Mouse (Mus musculus) heart, embryonic 16.5 days (tissue): ENCODE results near the gene Atp12a. TPM values are rescaled to one million over a fixed set of nuclear protein-coding genes. Genes with fewer than 3 reads are reported as not detected.

ENCODE experiments used
- ATAC-seq: fragments of 200-750 bp; cut with Nextera tagmentation; replicated peaks from 2 replicates; pipeline ENCODE4 v1.8.0; 2017; ENCODE audit warnings: moderate number of reproducible peaks; ENCODE audit not compliant: insufficient read depth, low FRiP score; ENCODE audit errors: extremely low read depth
- H3K27ac ChIP-seq: fragments of 300-500 bp; sonication (generic); 2 replicates; pipeline ENCODE4 v1.5.1; 2014; ENCODE audit warnings: mild to moderate bottlenecking, low read length, control low read depth, moderate library complexity
- H3K27me3 ChIP-seq: fragments of 300-500 bp; sonication (generic); 2 replicates; pipeline ENCODE4 v1.6.1; 2014; ENCODE audit warnings: low read length, mixed read lengths; ENCODE audit not compliant: control insufficient read depth, insufficient read depth
- H3K36me3 ChIP-seq: fragments of 300-500 bp; sonication (generic); 2 replicates; pipeline ENCODE4 v1.6.1; 2014; ENCODE audit not compliant: control insufficient read depth, insufficient read depth
- H3K4me1 ChIP-seq: fragments of 300-500 bp; sonication (generic); 2 replicates; pipeline ENCODE4 v1.6.1; 2014; ENCODE audit warnings: low read length, mixed read lengths; ENCODE audit not compliant: control insufficient read depth, insufficient read depth
- H3K4me2 ChIP-seq: fragments of 300-500 bp; sonication (generic); 2 replicates; pipeline ENCODE4 v1.6.1; 2014; ENCODE audit warnings: low read depth, mild to moderate bottlenecking, control low read depth, low read length
- H3K4me3 ChIP-seq: fragments of 300-500 bp; sonication (generic); 2 replicates; pipeline ENCODE4 v1.5.1; 2014; ENCODE audit warnings: mild to moderate bottlenecking, control low read depth, low read length
- H3K9ac ChIP-seq: fragments of 300-500 bp; sonication (generic); 2 replicates; pipeline ENCODE4 v1.6.1; 2014; ENCODE audit warnings: low read length, control low read depth
- H3K9me3 ChIP-seq: fragments of 300-500 bp; sonication (generic); replicated peaks from 2 replicates; pipeline ENCODE4 v1.6.1; 2016; ENCODE audit warnings: low read length; ENCODE audit not compliant: control insufficient read depth
- WGBS: fragments of 180-500 bp; shearing (Covaris S2); extraction: QIAGEN DNeasy Blood & Tissue Kit; methylation state at CpG from one replicate; pipeline ENCODE4 v1.1.7; 2014; 5-methylcytosine and 5-hydroxymethylcytosine counted together
- polyA plus RNA-seq: library from polyadenylated mRNA; unstranded; fragments of >200 nt; fragmentation: Nextera tagmentation; extraction: Ambion mirVana; gene quantifications from 2 replicates; pipeline ENCODE4 v1.2.1, GENCODE M21; 2015

Atp12a gene
- 0.11 and 0.19 TPM in 2 replicates for polyA plus RNA-seq

GRCm38 (mm10) chr14:56364711-56365237 lies at the start of gene Atp12a:
TSS of gene Atp12a (plus strand) at chr14:56365068.
- peak within 1 kb of the TSS; percentile 62 for H3K4me2 ChIP-seq
- H3K36me3 ChIP-seq, result no peaks in the 10 kb centered on the region
- H3K9me3 ChIP-seq, result no peaks in the 10 kb centered on the region
- WGBS, result under 1% methylated on average over 48 of the region's 48 CpGs
- H3K9ac ChIP-seq, result no peak within 1 kb of the TSS
- H3K27ac ChIP-seq, result no peak within 1 kb of the TSS
- no peak for ATAC-seq
- H3K4me1 ChIP-seq, result peaks cover 3% of the 10 kb centered on the region
- peak within 1 kb of the TSS; percentile 44 for H3K4me3 ChIP-seq
- H3K27me3 ChIP-seq, result peaks cover 46% of the 10 kb centered on the region

DNA sequence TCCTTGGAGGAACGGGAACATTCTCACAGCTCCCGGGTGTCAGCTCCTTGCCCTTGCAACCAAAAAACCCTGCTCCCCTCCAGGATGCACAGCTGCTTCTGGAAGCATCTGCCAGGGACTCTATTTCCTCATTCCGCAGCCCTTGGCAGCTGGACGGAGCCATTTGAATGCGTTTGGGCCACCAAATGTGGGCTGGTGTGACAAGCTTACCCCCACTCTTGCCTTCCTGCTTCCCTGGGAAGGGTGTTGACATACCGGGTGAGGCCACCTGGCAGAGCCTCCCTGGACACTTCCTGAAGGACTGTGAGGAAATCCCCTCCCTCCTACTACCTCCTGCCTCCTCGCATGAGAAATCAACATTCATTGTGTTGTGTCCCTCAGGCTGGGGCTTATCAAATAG lies 49.3 kb upstream of the Atp12a start:
- Histone ChIP-seq H3K4me2 (no peak overlapping the region), H3K4me3 (no peak overlapping the region), H3K4me1 (no peaks in the 10 kb centered on the region), H3K36me3 (no peaks in the 10 kb centered on the region), H3K9ac (no peak overlapping the region), H3K27me3 (no peaks in the 10 kb centered on the region), H3K9me3 (no peaks in the 10 kb centered on the region), H3K27ac (no peak overlapping the region)
- 34% methylated on average over 7 of the region's 7 CpGs for WGBS
- ATAC-seq, result no peak

GRCm38 (mm10) chr14:56316333-56316732 lies 48.5 kb upstream of the Atp12a start:
- Histone ChIP-seq H3K9me3 (no peaks in the 10 kb centered on the region), H3K9ac (no peak overlapping the region), H3K4me3 (no peak overlapping the region), H3K27me3 (no peaks in the 10 kb centered on the region), H3K4me1 (no peaks in the 10 kb centered on the region), H3K36me3 (no peaks in the 10 kb centered on the region), H3K4me2 (no peak overlapping the region), H3K27ac (no peak overlapping the region)
- WGBS, result 80% methylated on average over 4 of the region's 4 CpGs
- no peak for ATAC-seq

GRCm38 (mm10) chr14:56322982-56323381 lies 41.9 kb upstream of the Atp12a start:
- Histone ChIP-seq H3K4me1 (no peaks in the 10 kb centered on the region), H3K4me3 (no peak overlapping the region), H3K9me3 (no peaks in the 10 kb centered on the region), H3K27me3 (no peaks in the 10 kb centered on the region), H3K4me2 (no peak overlapping the region), H3K36me3 (no peaks in the 10 kb centered on the region), H3K9ac (no peak overlapping the region), H3K27ac (no peak overlapping the region)
- WGBS, result 57% methylated on average over 1 of the region's 1 CpGs
- no peak for ATAC-seq

GRCm38 (mm10) chr14:56325038-56325437 lies 39.8 kb upstream of the Atp12a start:
- no peaks in the 10 kb centered on the region for H3K9me3 ChIP-seq
- no peak overlapping the region for H3K4me3 ChIP-seq
- no peak overlapping the region for H3K9ac ChIP-seq
- H3K27me3 ChIP-seq, result no peaks in the 10 kb centered on the region
- no peak overlapping the region for H3K4me2 ChIP-seq
- no peak overlapping the region for H3K27ac ChIP-seq
- no peaks in the 10 kb centered on the region for H3K4me1 ChIP-seq
- no peak for ATAC-seq
- no peaks in the 10 kb centered on the region for H3K36me3 ChIP-seq

GRCm38 (mm10) chr14:56333700-56334099 lies 31.2 kb upstream of the Atp12a start:
- no peak for ATAC-seq
- Histone ChIP-seq H3K27me3 (no peaks in the 10 kb centered on the region), H3K4me3 (no peak overlapping the region)

DNA sequence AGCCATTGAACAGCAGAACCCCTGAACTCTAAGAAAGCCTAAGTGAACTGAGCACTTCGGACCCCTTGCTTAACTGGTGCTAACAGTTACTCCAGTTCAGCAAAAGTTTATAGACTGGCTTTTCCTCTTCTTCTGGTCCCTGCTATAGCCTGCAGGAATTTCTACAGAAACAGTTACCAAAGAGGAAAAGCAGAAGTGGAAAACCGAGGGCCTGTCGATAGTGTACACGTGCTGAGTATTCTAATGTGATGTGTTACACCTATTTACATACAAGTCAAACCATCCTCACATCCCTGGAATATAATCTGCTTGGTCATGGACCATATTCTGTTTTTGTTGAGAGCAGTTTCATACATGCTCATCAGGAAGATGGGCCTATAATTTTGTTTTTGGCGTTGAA lies 30.4 kb upstream of the Atp12a start:
- Histone ChIP-seq H3K4me3 (no peak overlapping the region), H3K4me2 (no peak overlapping the region), H3K36me3 (no peaks in the 10 kb centered on the region), H3K4me1 (peaks cover 4% of the 10 kb centered on the region), H3K9ac (no peak overlapping the region), H3K27me3 (no peaks in the 10 kb centered on the region), H3K27ac (no peak overlapping the region), H3K9me3 (no peaks in the 10 kb centered on the region)
- ATAC-seq, result no peak
- 82% methylated on average over 5 of the region's 5 CpGs for WGBS

More at GRCm38 (mm10) chr14:56333700-56334099, 31.2 kb upstream of the Atp12a start:
- Histone ChIP-seq H3K27ac (no peak overlapping the region), H3K9ac (no peak overlapping the region), H3K4me2 (no peak overlapping the region), H3K9me3 (no peaks in the 10 kb centered on the region), H3K4me1 (peaks cover 4% of the 10 kb centered on the region), H3K36me3 (no peaks in the 10 kb centered on the region)

DNA sequence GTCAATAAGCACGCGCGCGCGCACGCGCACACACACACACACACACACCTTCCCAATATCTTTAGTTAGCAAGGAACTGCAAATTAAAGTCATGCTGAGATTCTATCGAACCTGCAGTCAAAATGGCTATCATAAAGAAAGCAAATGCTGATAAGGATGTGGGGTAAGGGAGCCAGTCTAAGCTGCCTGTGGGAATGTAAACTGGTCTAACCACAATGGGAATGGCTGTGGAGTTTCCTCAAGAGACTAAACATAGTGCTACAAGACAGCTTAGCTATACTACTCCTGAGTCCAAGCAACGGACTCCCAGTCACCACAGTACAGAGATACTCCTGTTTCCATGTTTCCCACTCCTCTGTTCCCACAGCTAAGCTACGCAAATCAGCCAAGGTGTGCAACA lies 28.8 kb upstream of the Atp12a start:
- Histone ChIP-seq H3K27ac (no peak overlapping the region), H3K9ac (no peak overlapping the region), H3K36me3 (no peaks in the 10 kb centered on the region), H3K4me1 (peaks cover 4% of the 10 kb centered on the region), H3K4me3 (no peak overlapping the region), H3K27me3 (no peaks in the 10 kb centered on the region), H3K9me3 (no peaks in the 10 kb centered on the region), H3K4me2 (no peak overlapping the region)
- no peak for ATAC-seq
- 84% methylated on average over 10 of the region's 10 CpGs for WGBS

GRCm38 (mm10) chr14:56337075-56337474 lies 27.8 kb upstream of the Atp12a start:
- no peak overlapping the region for H3K4me2 ChIP-seq
- 42% methylated on average over 8 of the region's 9 CpGs for WGBS
- peaks cover 4% of the 10 kb centered on the region for H3K4me1 ChIP-seq
- no peak overlapping the region for H3K4me3 ChIP-seq
- H3K27ac ChIP-seq, result no peak overlapping the region
- H3K27me3 ChIP-seq, result no peaks in the 10 kb centered on the region
- H3K36me3 ChIP-seq, result no peaks in the 10 kb centered on the region
- ATAC-seq, result no peak
- H3K9me3 ChIP-seq, result no peaks in the 10 kb centered on the region
- H3K9ac ChIP-seq, result no peak overlapping the region
